Mouse (Mus musculus): ENCODE measurements around the gene Olfr594.
"Not testable (repeated sequence)": the region's sequence is repeated elsewhere in the genome, so short reads cannot be mapped to it uniquely, and the experiment has no call there.

Gene Olfr594

GRCm38 (mm10) chr7:103216696-103217095, at the start of gene Olfr594:
TSS of gene Olfr594 (plus strand) at chr7:103216996.
- no peak for DNase-seq

GRCm38 (mm10) chr7:103169697-103170096, 47.1 kb upstream of the Olfr594 start:
- DNase-seq, result peak; percentile 76 to 82

GRCm38 (mm10) chr7:103178240-103178639, 38.6 kb upstream of the Olfr594 start, which contains the start of gene Olfr591:
TSS of gene Olfr591 (minus strand) at chr7:103178340.
- no peak for DNase-seq

DNA sequence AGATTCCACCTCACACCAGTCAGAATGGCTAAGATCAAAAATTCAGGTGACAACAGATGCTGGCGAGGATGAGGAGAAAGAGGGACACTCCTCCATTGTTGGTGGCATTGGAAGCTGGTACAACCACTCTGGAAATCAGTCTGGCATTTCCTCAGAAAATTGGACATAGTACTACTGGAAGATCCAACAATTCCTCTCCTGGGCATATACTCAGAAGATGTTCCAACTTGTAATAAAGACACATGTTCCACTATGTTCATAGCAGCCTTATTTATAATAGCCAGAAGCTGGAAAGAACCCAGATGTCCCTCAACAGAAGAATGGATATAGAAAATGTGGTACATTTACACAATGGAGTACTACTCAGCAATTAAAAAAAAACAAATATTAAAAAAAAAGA, 32.3 kb upstream of the Olfr594 start, which contains the start of gene Olfr592:
Olfr592 (plus strand) TSS at position 301 of the 400 bp plus-strand sequence.
- DNase-seq, result not testable (repeated sequence)

GRCm38 (mm10) chr7:103211562-103211961, 5.2 kb upstream of the Olfr594 start, which contains the start of gene Olfr593:
TSS of gene Olfr593 (plus strand) at chr7:103211862.
- no peak for DNase-seq

GRCm38 (mm10) chr7:103212050-103212449, 4.7 kb upstream of the Olfr594 start:
- not testable (repeated sequence) for DNase-seq

DNA sequence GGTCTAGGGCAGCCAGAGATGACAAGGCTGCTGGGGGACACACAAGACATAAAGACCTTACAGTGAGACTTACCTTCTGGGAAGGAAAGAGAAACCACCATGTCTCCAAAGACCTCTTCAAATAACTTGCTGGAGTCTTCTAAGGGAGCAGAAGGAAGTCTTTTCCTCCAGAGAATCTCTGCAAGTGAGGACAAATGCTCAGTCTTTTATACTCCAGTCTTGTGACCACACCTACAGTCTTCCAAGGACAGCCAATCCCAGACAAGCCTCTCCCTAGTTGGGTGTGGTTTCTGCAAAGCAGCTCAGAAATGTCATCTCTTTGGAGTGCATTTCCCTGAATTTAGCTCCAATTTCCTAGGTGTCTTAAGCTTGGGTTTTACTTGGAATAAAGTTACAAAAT, 35.6 kb downstream of the Olfr594 start, which contains the start of gene Usp17ld:
Usp17ld (minus strand) TSS at position 101 of the 400 bp plus-strand sequence.
- not testable (repeated sequence) for DNase-seq

Measured in cerebellum, postnatal 10 days (tissue).